21 mouse cellular contexts compared by ENCODE assay signal in genomic region chr1:184905904-184906745, GRCm38 (mm10). TPM values are rescaled to one million over a fixed set of nuclear protein-coding genes. Genes with fewer than 3 reads are reported as not detected.
DNase-seq lines count a peak whose midpoint lies in the region; ATAC-seq and TF ChIP-seq lines count a peak whose summit lies in the region.
"Had no signal": no experiment of that assay in that cellular context is flagged by ENCODE, and none has a peak within 500 bp of the region (broad histone marks: within the 10 kb centered on the region; RNA-seq: fewer than 3 reads in every experiment).

No protein-coding gene starts in this region.

- H3K9ac ChIP-seq in midbrain, embryonic 13.5 days (replicated peaks), result no peak overlapping the region
- no peak overlapping the region for H3K9ac ChIP-seq in midbrain, embryonic 11.5 days (ENCODE audit: low read length)
- no peak overlapping the region for H3K9ac ChIP-seq in forebrain, postnatal 0 days
- no peak overlapping the region for H3K9ac ChIP-seq in midbrain, embryonic 15.5 days
- H3K9ac ChIP-seq: limb, embryonic 15.5 days; liver, postnatal 0 days had no signal

- peak overlapping the region; percentile 62; the same call in 1 of the 2 replicates for H3K27ac ChIP-seq in midbrain, embryonic 13.5 days
- H3K27ac ChIP-seq in midbrain, embryonic 11.5 days (ENCODE audit: low read depth, low read length), result no peak overlapping the region
- 0 out of 2 replicates have a peak overlapping the region, but pooled peaks have one; percentile 25 for H3K27ac ChIP-seq in forebrain, embryonic 10.5 days
- peak overlapping the region; percentile 45; the same call in 1 of the 2 replicates for H3K27ac ChIP-seq in forebrain, postnatal 0 days (ENCODE audit: low read depth, low read length)
- H3K27ac ChIP-seq in midbrain, embryonic 15.5 days, result peak overlapping the region; percentile 49
- no peak overlapping the region for H3K27ac ChIP-seq in gastrocnemius, adult 2 months
- H3K27ac ChIP-seq: limb, embryonic 15.5 days had no signal

- DNase-seq in midbrain, embryonic 11.5 days (ENCODE audit: low spot score, missing footprints), result no peak
- no peak for DNase-seq in forebrain, embryonic 10.5 days (ENCODE audit: extremely low spot score, low spot score)
- DNase-seq in forebrain, postnatal 0 days, result peak; percentile 63
- no peak for DNase-seq in adrenal gland, postnatal 36 days
- no peak for DNase-seq in gastrocnemius, adult 2 months
- DNase-seq: adrenal gland, postnatal 14 days; kidney, adult 18-20 months; kidney, postnatal 14 days; liver, postnatal 0 days; lung, postnatal 14 days; right cerebral cortex, postnatal 25 days; thymus, postnatal 14 days had no signal

- H3K4me1 ChIP-seq in midbrain, embryonic 13.5 days (replicated peaks), result peaks cover 28% of the 10 kb centered on the region
- no peaks in the 10 kb centered on the region; the same call in 1 of the 2 replicates for H3K4me1 ChIP-seq in midbrain, embryonic 11.5 days (ENCODE audit: control insufficient read depth, insufficient read depth, low read length)
- H3K4me1 ChIP-seq in forebrain, embryonic 10.5 days, result peaks cover 7% of the 10 kb centered on the region; the same call in 1 of the 2 replicates
- peaks cover 8% of the 10 kb centered on the region; the same call in 1 of the 2 replicates for H3K4me1 ChIP-seq in forebrain, postnatal 0 days (ENCODE audit: insufficient read depth)
- peaks cover 15% of the 10 kb centered on the region for H3K4me1 ChIP-seq in midbrain, embryonic 15.5 days
- H3K4me1 ChIP-seq: limb, embryonic 15.5 days had no signal

- H3K4me2 ChIP-seq in midbrain, embryonic 13.5 days (replicated peaks), result no peak overlapping the region
- H3K4me2 ChIP-seq in midbrain, embryonic 11.5 days, result no peak overlapping the region
- no peak overlapping the region for H3K4me2 ChIP-seq in forebrain, postnatal 0 days (ENCODE audit: low read depth)
- no peak overlapping the region for H3K4me2 ChIP-seq in midbrain, embryonic 15.5 days
- H3K4me2 ChIP-seq: limb, embryonic 15.5 days had no signal

- H3K27me3 ChIP-seq in midbrain, embryonic 13.5 days, result no peaks in the 10 kb centered on the region
- H3K27me3 ChIP-seq in midbrain, embryonic 11.5 days (ENCODE audit: control insufficient read depth, insufficient read depth, low read length), result no peaks in the 10 kb centered on the region
- H3K27me3 ChIP-seq in forebrain, embryonic 10.5 days (ENCODE audit: poor library complexity, severe bottlenecking), result no peaks in the 10 kb centered on the region
- no peaks in the 10 kb centered on the region for H3K27me3 ChIP-seq in forebrain, postnatal 0 days (ENCODE audit: insufficient read depth, low read length)
- no peaks in the 10 kb centered on the region for H3K27me3 ChIP-seq in midbrain, embryonic 15.5 days (replicated peaks)
- H3K27me3 ChIP-seq: limb, embryonic 15.5 days; Patski had no signal

- no peak for TF ChIP-seq CTCF in forebrain, postnatal 0 days (IDR thresholded peaks at IDR 0.05; ENCODE audit: low read depth)
- no peak for TF ChIP-seq CTCF in gastrocnemius, adult 2 months (IDR thresholded peaks at IDR 0.05)

- ATAC-seq in midbrain, embryonic 13.5 days, result peak; percentile 88
- ATAC-seq in midbrain, embryonic 11.5 days (ENCODE audit: low FRiP score), result no peak
- peak; percentile 79 for ATAC-seq in forebrain, postnatal 0 days
- peak; percentile 80 for ATAC-seq in midbrain, embryonic 15.5 days (replicated peaks)
- no peak for ATAC-seq in monocyte, adult 5-6 weeks (replicated peaks; ENCODE audit: insufficient number of reproducible peaks, low FRiP score, low TSS enrichment, poor library complexity, severe bottlenecking)
- ATAC-seq: activated CD4-positive, CD25-positive, alpha-beta regulatory T cell, adult 4 months; liver, postnatal 0 days; Patski had no signal

- H3K4me3 ChIP-seq in midbrain, embryonic 13.5 days (replicated peaks), result no peak overlapping the region
- H3K4me3 ChIP-seq in midbrain, embryonic 11.5 days (ENCODE audit: low read depth, low read length), result no peak overlapping the region
- H3K4me3 ChIP-seq in forebrain, embryonic 10.5 days, result no peak overlapping the region
- H3K4me3 ChIP-seq in forebrain, postnatal 0 days (ENCODE audit: low read depth, low read length), result no peak overlapping the region
- H3K4me3 ChIP-seq in midbrain, embryonic 15.5 days, result no peak overlapping the region
- no peak overlapping the region for H3K4me3 ChIP-seq in gastrocnemius, adult 2 months
- H3K4me3 ChIP-seq: limb, embryonic 15.5 days; megakaryocyte, embryonic 14.5 days had no signal

- 61% methylated on average over 12 of the region's 12 CpGs for WGBS in midbrain, embryonic 13.5 days
- WGBS in midbrain, embryonic 11.5 days, result 84% methylated on average over 12 of the region's 12 CpGs
- 94% methylated on average over 12 of the region's 12 CpGs for whole genome bisulfite sequencing in forebrain, embryonic 10.5 days
- 32% methylated on average over 12 of the region's 12 CpGs for WGBS in forebrain, postnatal 0 days
- 47% methylated on average over 12 of the region's 12 CpGs for WGBS in midbrain, embryonic 15.5 days

- H3K9me3 ChIP-seq in midbrain, embryonic 13.5 days, result no peaks in the 10 kb centered on the region
- no peaks in the 10 kb centered on the region for H3K9me3 ChIP-seq in midbrain, embryonic 11.5 days (ENCODE audit: control insufficient read depth, low read length)
- no peaks in the 10 kb centered on the region for H3K9me3 ChIP-seq in forebrain, embryonic 10.5 days
- H3K9me3 ChIP-seq in forebrain, postnatal 0 days (ENCODE audit: low read length), result no peaks in the 10 kb centered on the region
- no peaks in the 10 kb centered on the region for H3K9me3 ChIP-seq in midbrain, embryonic 15.5 days
- H3K9me3 ChIP-seq: limb, embryonic 15.5 days; megakaryocyte, embryonic 14.5 days had no signal

- H3K36me3 ChIP-seq in midbrain, embryonic 13.5 days, result peaks cover 75% of the 10 kb centered on the region
- peaks cover 7% of the 10 kb centered on the region; the same call in 1 of the 2 replicates for H3K36me3 ChIP-seq in midbrain, embryonic 11.5 days (ENCODE audit: control insufficient read depth, insufficient read depth, low read length)
- peaks cover 64% of the 10 kb centered on the region for H3K36me3 ChIP-seq in forebrain, embryonic 10.5 days (replicated peaks)
- peaks cover 62% of the 10 kb centered on the region for H3K36me3 ChIP-seq in forebrain, postnatal 0 days (ENCODE audit: insufficient read depth)
- peaks cover 47% of the 10 kb centered on the region for H3K36me3 ChIP-seq in midbrain, embryonic 15.5 days (replicated peaks)

- intact Hi-C loops in gastrocnemius, adult 2 months (cut with DNase I), result no loop called here

RNA-seq across cellular contexts. Expression of gene C130074G19Rik, which starts 23.1 kb away (rescaled TPM):
- polyA plus RNA-seq in midbrain, embryonic 13.5 days (2015; fragmentation: Nextera tagmentation; extraction: Ambion mirVana), result 0.85 and 1.2 TPM in 2 replicates
- 0.50 and 0.52 TPM in 2 replicates for polyA plus RNA-seq in midbrain, embryonic 11.5 days (2014; fragmentation: Nextera tagmentation; extraction: Ambion mirVana)
- 0.56 and 0.58 TPM in 2 replicates for polyA plus RNA-seq in forebrain, embryonic 10.5 days (2016; fragmentation: Nextera tagmentation; extraction: Ambion mirVana)
- total RNA-seq in forebrain, postnatal 0 days (2014; rRNA removed), result 9.5 and 10.7 TPM in 2 replicates
- 0.94 and 1.2 TPM in 2 replicates for polyA plus RNA-seq in forebrain, postnatal 0 days (2015; fragmentation: Nextera tagmentation; extraction: Ambion mirVana)
- 0.84 and 1.2 TPM in 2 replicates for polyA plus RNA-seq in midbrain, embryonic 15.5 days (2015; fragmentation: Nextera tagmentation; extraction: Ambion mirVana)
- 10 to 100 TPM; 26.6 to 32.5 TPM for total RNA-seq in adrenal gland, postnatal 36 days (2021)
- total RNA-seq in monocyte, adult 5-6 weeks (2017), result not detected in 3 replicates
- total RNA-seq in gastrocnemius, adult 2 months (2021), result 10 to 100 TPM in 1 of 2 experiments, 1 to 10 TPM in 1; 7.1 to 10.1 TPM
- total RNA-seq: granulocyte monocyte progenitor cell, adult 5-6 weeks had no signal
- polyA plus RNA-seq: activated CD4-positive, CD25-positive, alpha-beta regulatory T cell, adult 4 months; C2C12 had no signal

RNA-seq across cellular contexts. Expression of gene Marc2, which starts 59.9 kb away (rescaled TPM):
- 93.0 and 95.2 TPM in 2 replicates for polyA plus RNA-seq in midbrain, embryonic 13.5 days (2015; fragmentation: Nextera tagmentation; extraction: Ambion mirVana)
- polyA plus RNA-seq in midbrain, embryonic 11.5 days (2014; fragmentation: Nextera tagmentation; extraction: Ambion mirVana), result 107 and 110 TPM in 2 replicates
- polyA plus RNA-seq in forebrain, embryonic 10.5 days (2016; fragmentation: Nextera tagmentation; extraction: Ambion mirVana), result 78.1 and 82.6 TPM in 2 replicates
- 60.1 and 65.5 TPM in 2 replicates for total RNA-seq in forebrain, postnatal 0 days (2014; rRNA removed)
- polyA plus RNA-seq in forebrain, postnatal 0 days (2015; fragmentation: Nextera tagmentation; extraction: Ambion mirVana), result 138 and 139 TPM in 2 replicates
- 96.7 and 117 TPM in 2 replicates for polyA plus RNA-seq in midbrain, embryonic 15.5 days (2015; fragmentation: Nextera tagmentation; extraction: Ambion mirVana)
- 100 to 1,000 TPM; 380 to 404 TPM for total RNA-seq in adrenal gland, postnatal 36 days (2021)
- 44.9 to 78.1 TPM (median 60.4 TPM) in 3 replicates for total RNA-seq in monocyte, adult 5-6 weeks (2017)
- total RNA-seq in gastrocnemius, adult 2 months (2021), result 100 to 1,000 TPM; 126 to 170 TPM

Comparison
In these comparisons a context has a peak if more than half of its experiments do, and no peak if none do; other contexts are left out.
1. ATAC-seq: peak in midbrain, embryonic 13.5 days (single experiment), forebrain, postnatal 0 days (single experiment) and midbrain, embryonic 15.5 days (single experiment); none in midbrain, embryonic 11.5 days (single experiment) and monocyte, adult 5-6 weeks (single experiment).
2. H3K27ac ChIP-seq: peak in midbrain, embryonic 13.5 days (single experiment), forebrain, embryonic 10.5 days (single experiment), forebrain, postnatal 0 days (single experiment) and midbrain, embryonic 15.5 days (single experiment); none in midbrain, embryonic 11.5 days (single experiment) and gastrocnemius, adult 2 months (single experiment).